Mouse (Mus musculus): ENCODE measurements around the gene Mboat2. TPM values are rescaled to one million over a fixed set of nuclear protein-coding genes. Genes with fewer than 3 reads are reported as not detected.

Gene Mboat2
- polyA plus RNA-seq, 1 experiment from 2014 or later = 75.6 TPM

- H3K9ac ChIP-seq (replicated peaks) = no peak overlapping the region
- no peak overlapping the region for H3K4me2 ChIP-seq (replicated peaks)
- WGBS = 89% methylated on average over 5 of the region's 5 CpGs
- no peak overlapping the region for H3K4me3 ChIP-seq (replicated peaks)
- no peak for ATAC-seq
- no peak overlapping the region for H3K27ac ChIP-seq
- no peaks in the 10 kb centered on the region for H3K9me3 ChIP-seq
- H3K36me3 ChIP-seq = peaks cover 53% of the 10 kb centered on the region
- H3K27me3 ChIP-seq = no peaks in the 10 kb centered on the region
- H3K4me1 ChIP-seq (replicated peaks) = no peaks in the 10 kb centered on the region
These were observed 154.5 kb downstream of the Mboat2 start for GRCm38 (mm10) chr12:24985226-24985625.

- H3K9ac ChIP-seq (replicated peaks) = no peak overlapping the region
- H3K36me3 ChIP-seq = peaks cover 88% of the 10 kb centered on the region
- no peak for ATAC-seq
- H3K4me1 ChIP-seq (replicated peaks) = no peaks in the 10 kb centered on the region
- H3K9me3 ChIP-seq = no peaks in the 10 kb centered on the region
- 90% methylated on average over 4 of the region's 4 CpGs for WGBS
- H3K4me2 ChIP-seq (replicated peaks) = no peak overlapping the region
- H3K27ac ChIP-seq = no peak overlapping the region
- no peak overlapping the region for H3K4me3 ChIP-seq (replicated peaks)
- H3K27me3 ChIP-seq = no peaks in the 10 kb centered on the region
These were observed 164.7 kb downstream of the Mboat2 start for GRCm38 (mm10) chr12:24995350-24995749.

GRCm38 (mm10) chr12:25005350-25005749 lies 174.7 kb downstream of the Mboat2 start:
- 90% methylated on average over 6 of the region's 6 CpGs for WGBS
- Histone ChIP-seq H3K27ac (no peak overlapping the region), H3K4me3 (replicated peaks) (no peak overlapping the region), H3K9me3 (no peaks in the 10 kb centered on the region), H3K4me2 (replicated peaks) (no peak overlapping the region), H3K36me3 (peaks cover 80% of the 10 kb centered on the region), H3K9ac (replicated peaks) (no peak overlapping the region), H3K27me3 (no peaks in the 10 kb centered on the region), H3K4me1 (replicated peaks) (no peaks in the 10 kb centered on the region)
- ATAC-seq = no peak

- H3K9ac ChIP-seq (replicated peaks) = no peak overlapping the region
- no peak for ATAC-seq
- H3K36me3 ChIP-seq = peaks cover 84% of the 10 kb centered on the region
- H3K4me1 ChIP-seq (replicated peaks) = no peaks in the 10 kb centered on the region
- H3K4me2 ChIP-seq (replicated peaks) = no peak overlapping the region
- H3K9me3 ChIP-seq = no peaks in the 10 kb centered on the region
- no peak overlapping the region for H3K27ac ChIP-seq
- H3K27me3 ChIP-seq = no peaks in the 10 kb centered on the region
- H3K4me3 ChIP-seq (replicated peaks) = no peak overlapping the region
- WGBS = 95% methylated on average over 9 of the region's 9 CpGs
These were observed 179.3 kb downstream of the Mboat2 start for GRCm38 (mm10) chr12:25009957-25010356.

GRCm38 (mm10) chr12:25010416-25010815 lies 179.7 kb downstream of the Mboat2 start:
- no peak overlapping the region for H3K4me2 ChIP-seq (replicated peaks)
- ATAC-seq = no peak
- 86% methylated on average over 1 of the region's 1 CpGs for WGBS
- no peaks in the 10 kb centered on the region for H3K9me3 ChIP-seq
- no peak overlapping the region for H3K4me3 ChIP-seq (replicated peaks)
- H3K9ac ChIP-seq (replicated peaks) = no peak overlapping the region
- no peak overlapping the region for H3K27ac ChIP-seq
- no peaks in the 10 kb centered on the region for H3K4me1 ChIP-seq (replicated peaks)
- peaks cover 84% of the 10 kb centered on the region for H3K36me3 ChIP-seq
- no peaks in the 10 kb centered on the region for H3K27me3 ChIP-seq

- ATAC-seq = no peak
- Histone ChIP-seq H3K9ac (replicated peaks) (no peak overlapping the region), H3K36me3 (peaks cover 89% of the 10 kb centered on the region), H3K27me3 (no peaks in the 10 kb centered on the region), H3K9me3 (no peaks in the 10 kb centered on the region), H3K27ac (no peak overlapping the region), H3K4me1 (replicated peaks) (no peaks in the 10 kb centered on the region), H3K4me3 (replicated peaks) (no peak overlapping the region), H3K4me2 (replicated peaks) (no peak overlapping the region)
- WGBS = 80% methylated on average over 15 of the region's 15 CpGs
These were observed 181.2 kb downstream of the Mboat2 start for GRCm38 (mm10) chr12:25011733-25012367.

- 91% methylated on average over 13 of the region's 13 CpGs for WGBS
- H3K9me3 ChIP-seq = no peaks in the 10 kb centered on the region
- no peak overlapping the region for H3K27ac ChIP-seq
- H3K36me3 ChIP-seq = peaks cover 89% of the 10 kb centered on the region
- H3K4me3 ChIP-seq (replicated peaks) = no peak overlapping the region
- no peaks in the 10 kb centered on the region for H3K4me1 ChIP-seq (replicated peaks)
- H3K9ac ChIP-seq (replicated peaks) = no peak overlapping the region
- H3K4me2 ChIP-seq (replicated peaks) = no peak overlapping the region
- ATAC-seq = no peak
- no peaks in the 10 kb centered on the region for H3K27me3 ChIP-seq
These were observed 182.2 kb downstream of the Mboat2 start for GRCm38 (mm10) chr12:25012555-25013540.

Other genes with a start within 250 kb of the Mboat2 start
- gene Klf11, start 179.6 kb upstream of the Mboat2 start, polyA plus RNA-seq (2015; fragmentation: Nextera tagmentation; extraction: Ambion mirVana) = 16.8 and 19.1 TPM in 2 replicates
- gene Cys1, start 149.1 kb upstream of the Mboat2 start, polyA plus RNA-seq (2015; fragmentation: Nextera tagmentation; extraction: Ambion mirVana) = 0.90 and 1.0 TPM in 2 replicates
- 153 and 175 TPM in 2 replicates for gene Rrm2, start 122.6 kb upstream of the Mboat2 start, polyA plus RNA-seq (2015; fragmentation: Nextera tagmentation; extraction: Ambion mirVana)
- 130 and 134 TPM in 2 replicates for gene Kidins220, start 144.0 kb downstream of the Mboat2 start, polyA plus RNA-seq (2015; fragmentation: Nextera tagmentation; extraction: Ambion mirVana)

All from midbrain, embryonic 13.5 days (tissue).